Mouse (Mus musculus) CH12.LX (cell line): ENCODE measurements at regions not wholly inside any gene's neighbourhood (a gene's known extent, or its start where the extent isn't known, plus 50 kb on each side); places are given as distances from the start of the nearest gene placed in this dataset.

Experiments used
- DNase-seq: peaks from one replicate; pipeline ENCODE4 v3.0.0-alpha.2; 2013; ENCODE audit errors: extremely low read depth
- H3K27ac ChIP-seq: 2 replicates; pipeline ENCODE4 v1.5.1; 2012; ENCODE audit warnings: low read depth, mild to moderate bottlenecking, control low read depth, moderate library complexity; ENCODE audit not compliant: insufficient read depth
- H3K27me3 ChIP-seq: replicated peaks from 2 replicates; pipeline ENCODE3; 2012; ENCODE audit warnings: inconsistent platforms
- H3K36me3 ChIP-seq, 2 experiments: replicated peaks in 1 of 2; 2 replicates each; pipeline versions ENCODE3 to v1.6.1; 2012; ENCODE audit warnings: inconsistent platforms in 1 of 2, low read length in 1 of 2, mild to moderate bottlenecking in 1 of 2, mixed read lengths in 1 of 2, moderate library complexity in 1 of 2; ENCODE audit not compliant: control insufficient read depth in 1 of 2, insufficient read depth in 1 of 2
- H3K4me1 ChIP-seq, 2 experiments: 2 replicates each; pipeline ENCODE4 v1.6.1; 2012; ENCODE audit warnings: inconsistent platforms in 1 of 2, moderate library complexity in 1 of 2; ENCODE audit not compliant: insufficient read depth in 2 of 2, control insufficient read depth in 1 of 2
- H3K4me2 ChIP-seq: 2 replicates; pipeline ENCODE4 v1.6.1; 2012; ENCODE audit warnings: low read depth, mild to moderate bottlenecking, control low read depth; ENCODE audit not compliant: poor library complexity, insufficient read depth, severe bottlenecking
- H3K4me3 ChIP-seq, 3 experiments: fragments of 150-350 bp in 1 of 3; sonication (generic) in 1 of 3; replicated peaks in 1 of 3; 2 replicates each; pipeline versions ENCODE3 to v1.5.1; 2011 to 2012; ENCODE audit warnings: low read depth in 2 of 3, low read length in 2 of 3, mild to moderate bottlenecking in 2 of 3, moderate library complexity in 2 of 3, control low read depth in 1 of 3, improper control_type of control experiment in 1 of 3, inconsistent platforms in 1 of 3, mixed read lengths in 1 of 3; ENCODE audit not compliant: poor library complexity in 1 of 3
- H3K79me2 ChIP-seq: replicated peaks from 2 replicates; pipeline ENCODE4 v1.6.1; 2012; ENCODE audit warnings: mild to moderate bottlenecking, moderate library complexity; ENCODE audit not compliant: control insufficient read depth, poor library complexity, insufficient read depth, severe bottlenecking; ENCODE audit errors: extremely low read depth
- H3K9ac ChIP-seq: 2 replicates; pipeline ENCODE4 v1.6.1; 2012; ENCODE audit warnings: low read depth, mild to moderate bottlenecking, control low read depth, moderate library complexity; ENCODE audit not compliant: insufficient read depth
- H3K9me3 ChIP-seq: replicated peaks from 2 replicates; pipeline ENCODE3; 2012; ENCODE audit warnings: low read length, inconsistent platforms, mixed read lengths
- BHLHE40 ChIP-seq: IDR thresholded peaks from 2 replicates; pipeline ENCODE4 v1.6.1; 2011; ENCODE audit warnings: mild to moderate bottlenecking, low read depth, low read length, improper control_type of control experiment
- CHD1 ChIP-seq: IDR thresholded peaks from 2 replicates; pipeline ENCODE4 v1.6.1; 2012; ENCODE audit warnings: low read depth, low read length, improper control_type of control experiment, inconsistent platforms
- CHD2 ChIP-seq: IDR thresholded peaks from 2 replicates; pipeline ENCODE4 v1.6.1; 2011; ENCODE audit warnings: low read length, improper control_type of control experiment
- CTCF ChIP-seq, 2 experiments: IDR thresholded peaks in 1 of 2; conservative IDR thresholded peaks in 1 of 2; 2 replicates each; pipeline ENCODE4 v1.5.1; 2011 to 2012; ENCODE audit warnings: low read depth in 2 of 2, low read length in 2 of 2, improper control_type of control experiment in 1 of 2, inconsistent platforms in 1 of 2, mild to moderate bottlenecking in 1 of 2, moderate library complexity in 1 of 2
- E2F4 ChIP-seq: IDR thresholded peaks from 2 replicates; pipeline ENCODE4 v1.6.1; 2011; ENCODE audit warnings: low read depth, low read length, improper control_type of control experiment; ENCODE audit not compliant: insufficient replicate concordance
- ELF1 ChIP-seq: IDR thresholded peaks from 2 replicates; pipeline ENCODE4 v1.6.1; 2014; ENCODE audit warnings: low read depth, mild to moderate bottlenecking, inconsistent platforms, low read length, improper control_type of control experiment
- EP300 ChIP-seq: IDR thresholded peaks from 2 replicates; pipeline ENCODE4 v1.6.1; 2011; ENCODE audit warnings: low read length, improper control_type of control experiment
- ETS1 ChIP-seq: conservative IDR thresholded peaks from 2 replicates; pipeline ENCODE4 v1.6.1; 2012; ENCODE audit warnings: low read depth, mild to moderate bottlenecking, inconsistent platforms, low read length, improper control_type of control experiment, moderate library complexity
- GABPA ChIP-seq: IDR thresholded peaks from 2 replicates; pipeline ENCODE4 v1.6.1; 2012; ENCODE audit warnings: low read depth, low read length, improper control_type of control experiment, inconsistent platforms; ENCODE audit not compliant: insufficient replicate concordance
- HCFC1 ChIP-seq: IDR thresholded peaks from 2 replicates; pipeline ENCODE4 v1.6.1; 2012; ENCODE audit warnings: low read depth, mild to moderate bottlenecking, inconsistent platforms, low read length, improper control_type of control experiment
- IRF4 ChIP-seq: IDR thresholded peaks from 2 replicates; pipeline ENCODE4 v1.6.1; 2014; ENCODE audit warnings: low read depth, mild to moderate bottlenecking, inconsistent platforms, low read length, improper control_type of control experiment
- JUN ChIP-seq: IDR thresholded peaks from 2 replicates; pipeline ENCODE4 v1.6.1; 2011; ENCODE audit warnings: low read depth, mild to moderate bottlenecking, low read length, improper control_type of control experiment, moderate library complexity; ENCODE audit not compliant: insufficient read depth
- JUND ChIP-seq: conservative IDR thresholded peaks from 2 replicates; pipeline ENCODE4 v1.6.1; 2011; ENCODE audit warnings: low read depth, low read length, improper control_type of control experiment
- KAT2A ChIP-seq: IDR thresholded peaks from 2 replicates; pipeline ENCODE4 v1.6.1; 2012; ENCODE audit warnings: low read length, improper control_type of control experiment, inconsistent platforms; ENCODE audit not compliant: insufficient replicate concordance
- MAFK ChIP-seq: IDR thresholded peaks from 2 replicates; pipeline ENCODE4 v1.6.1; 2011; ENCODE audit warnings: low read length, improper control_type of control experiment; ENCODE audit not compliant: insufficient replicate concordance
- MAX ChIP-seq: IDR thresholded peaks from 2 replicates; pipeline ENCODE4 v1.6.1; 2011; ENCODE audit warnings: low read length, improper control_type of control experiment
- MAZ ChIP-seq: IDR thresholded peaks from 2 replicates; pipeline ENCODE4 v1.6.1; 2012; ENCODE audit warnings: low read depth, mild to moderate bottlenecking, inconsistent platforms, low read length, improper control_type of control experiment, moderate library complexity
- MEF2A ChIP-seq: IDR thresholded peaks from 2 replicates; pipeline ENCODE4 v1.6.1; 2014; ENCODE audit warnings: low read depth, mild to moderate bottlenecking, inconsistent platforms, low read length, improper control_type of control experiment, borderline replicate concordance
- MXI1 ChIP-seq: IDR thresholded peaks from 2 replicates; pipeline ENCODE4 v1.6.1; 2011; ENCODE audit warnings: mild to moderate bottlenecking, low read depth, low read length, improper control_type of control experiment
- MYC ChIP-seq: IDR thresholded peaks from 2 replicates; pipeline ENCODE4 v1.6.1; 2011; ENCODE audit warnings: low read depth, mild to moderate bottlenecking, improper control_type of control experiment, low read length
- NELFE ChIP-seq: IDR thresholded peaks from 2 replicates; pipeline ENCODE4 v1.6.1; 2011; ENCODE audit warnings: low read depth, low read length, improper control_type of control experiment
- NRF1 ChIP-seq: IDR thresholded peaks from 2 replicates; pipeline ENCODE4 v1.6.1; 2014; ENCODE audit warnings: low read depth, mild to moderate bottlenecking, inconsistent platforms, low read length, improper control_type of control experiment, moderate library complexity
- PAX5 ChIP-seq: IDR thresholded peaks from 2 replicates; pipeline ENCODE4 v1.6.1; 2012; ENCODE audit warnings: low read length, inconsistent platforms, mixed read lengths
- POLR2A ChIP-seq: IDR thresholded peaks from 2 replicates; pipeline ENCODE4 v1.6.1; 2011; ENCODE audit warnings: low read depth, mild to moderate bottlenecking, improper control_type of control experiment, low read length
- POLR2AphosphoS2 ChIP-seq: IDR thresholded peaks from 2 replicates; pipeline ENCODE4 v1.6.1; 2011; ENCODE audit warnings: low read depth, low read length, improper control_type of control experiment
- RAD21 ChIP-seq: IDR thresholded peaks from 2 replicates; pipeline ENCODE4 v1.6.1; 2011; ENCODE audit warnings: low read depth, mild to moderate bottlenecking, low read length, improper control_type of control experiment, moderate library complexity
- RCOR1 ChIP-seq: conservative IDR thresholded peaks from 2 replicates; pipeline ENCODE4 v1.6.1; 2012; ENCODE audit warnings: low read depth, mild to moderate bottlenecking, inconsistent platforms, low read length, improper control_type of control experiment
- SIN3A ChIP-seq: IDR thresholded peaks from 2 replicates; pipeline ENCODE4 v1.6.1; 2012; ENCODE audit warnings: low read length, improper control_type of control experiment, inconsistent platforms
- SMC3 ChIP-seq: IDR thresholded peaks from 2 replicates; pipeline ENCODE4 v1.6.1; 2011; ENCODE audit warnings: low read depth, low read length, improper control_type of control experiment
- TBP ChIP-seq: conservative IDR thresholded peaks from 2 replicates; pipeline ENCODE4 v1.6.1; 2011; ENCODE audit warnings: low read depth, low read length, improper control_type of control experiment
- TCF12 ChIP-seq: IDR thresholded peaks from 2 replicates; pipeline ENCODE4 v1.6.1; 2014; ENCODE audit warnings: low read depth, mild to moderate bottlenecking, inconsistent platforms, low read length, improper control_type of control experiment
- UBTF ChIP-seq: IDR thresholded peaks from 2 replicates; pipeline ENCODE4 v1.6.1; 2012; ENCODE audit warnings: low read depth, mild to moderate bottlenecking, inconsistent platforms, low read length, improper control_type of control experiment, moderate library complexity
- USF1 ChIP-seq: IDR thresholded peaks from 2 replicates; pipeline ENCODE4 v1.6.1; 2014; ENCODE audit warnings: low read depth, mild to moderate bottlenecking, inconsistent platforms, low read length, improper control_type of control experiment
- USF2 ChIP-seq: conservative IDR thresholded peaks from 2 replicates; pipeline ENCODE4 v1.6.1; 2011; ENCODE audit warnings: low read depth, low read length, improper control_type of control experiment
- ZC3H11A ChIP-seq: IDR thresholded peaks from 2 replicates; pipeline ENCODE4 v1.6.1; 2012; ENCODE audit warnings: low read depth, mild to moderate bottlenecking, inconsistent platforms, low read length, improper control_type of control experiment
- ZKSCAN1 ChIP-seq: IDR thresholded peaks from 2 replicates; pipeline ENCODE4 v1.6.1; 2012; ENCODE audit warnings: low read depth, inconsistent platforms, low read length, improper control_type of control experiment, borderline replicate concordance
- ZMIZ1 ChIP-seq: IDR thresholded peaks from 2 replicates; pipeline ENCODE4 v1.6.1; 2012; ENCODE audit warnings: low read depth, mild to moderate bottlenecking, inconsistent platforms, low read length, improper control_type of control experiment
- ZNF384 ChIP-seq: IDR thresholded peaks from 2 replicates; pipeline ENCODE4 v1.6.1; 2012; ENCODE audit warnings: low read depth, low read length, improper control_type of control experiment, inconsistent platforms
- dilution Hi-C: fragments of 300-500 bp; cut with MboI; formaldehyde crosslinking; loops from 2 replicates; pipeline ENCODE4 v1.14.3; 2020; ENCODE audit warnings: low sequenced_read_pairs; ENCODE audit not compliant: extremely low pct_unique_long_range_greater_than_20kb, extremely low pct_ligation_motif_present
- in situ Hi-C: fragments of 300-500 bp; cut with MboI; formaldehyde crosslinking; loops from 3 replicates; pipeline ENCODE4 v1.14.3; 2019; ENCODE audit warnings: low sequenced_read_pairs, low pct_ligation_motif_present, low pct_unique_long_range_greater_than_20kb, mixed read lengths

DNA sequence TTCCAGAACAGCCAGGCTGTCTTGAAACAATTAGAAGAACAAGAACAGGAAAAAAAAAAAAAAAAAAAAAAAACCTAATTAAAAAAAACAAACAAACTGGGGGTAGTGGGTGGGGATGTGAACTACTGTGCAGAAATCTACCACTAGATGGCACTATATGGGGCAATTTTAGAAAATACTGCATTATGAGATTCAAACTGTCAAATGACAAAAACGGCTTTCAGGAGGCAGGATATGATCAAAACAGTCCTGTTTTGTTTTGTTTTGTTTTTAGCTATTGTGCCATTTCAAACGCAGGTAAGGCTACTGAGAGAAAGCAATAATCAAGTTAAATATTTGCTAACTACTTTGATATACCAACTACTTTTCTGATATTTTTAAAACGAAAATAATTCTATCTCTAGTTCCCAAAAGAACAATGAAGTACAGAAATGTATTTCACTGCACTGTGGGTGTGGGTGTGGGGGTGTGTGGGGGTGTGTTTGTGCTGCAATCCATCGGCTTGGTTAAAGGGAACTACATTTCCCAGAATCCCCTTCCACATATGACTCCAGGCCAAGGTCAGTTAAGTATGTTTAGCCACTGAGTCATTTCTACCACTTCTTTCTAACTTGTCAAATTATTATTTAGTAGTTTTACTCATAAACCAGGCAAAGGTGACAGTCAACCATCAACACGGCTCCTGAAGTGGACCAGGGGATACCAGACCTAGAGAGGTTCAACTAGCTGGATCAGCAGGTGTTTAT, 207.7 kb upstream of the Mkln1 start:
- H3K4me1 ChIP-seq: peaks cover 3 to 49% of the 10 kb centered on the region in 2 experiments; a peak in 3 of 4 replicates
- peak; percentile 53 for DNase-seq
- no peak overlapping the region for H3K27ac ChIP-seq
- in situ Hi-C loops: no loop called here
- H3K4me3 ChIP-seq: no peak overlapping the region
- no peak overlapping the region for H3K4me2 ChIP-seq
- H3K27me3 ChIP-seq: no peaks in the 10 kb centered on the region
- H3K9ac ChIP-seq: no peak overlapping the region
- dilution Hi-C loops: no loop called here
- peaks cover 12% of the 10 kb centered on the region for H3K79me2 ChIP-seq
- H3K9me3 ChIP-seq: no peaks in the 10 kb centered on the region
- TF ChIP-seq IRF4 (0 out of 2 replicates have a peak, but pooled peaks have one; percentile 8), MAX (no peak), PAX5 (no peak), ZMIZ1 (no peak), MAFK (no peak), ELF1 (no peak), RCOR1 (no peak), MYC (peak; percentile 15; the same call in 1 of the 2 replicates), POLR2AphosphoS2 (no peak), CHD2 (no peak), ZKSCAN1 (no peak), MEF2A (no peak), EP300 (peak; percentile 19; the same call in 1 of the 2 replicates), SIN3A (peak; percentile 65), BHLHE40 (no peak), ZC3H11A (peak; percentile 25; the same call in 1 of the 2 replicates), POLR2A (no peak), CHD1 (no peak), GABPA (no peak), SMC3 (peak; percentile 74), E2F4 (no peak), USF2 (no peak), TCF12 (no peak), ETS1 (no peak), NRF1 (no peak), JUN (no peak), USF1 (no peak), CTCF (conservative IDR thresholded peaks at IDR 0.05 in 1 of 2, IDR thresholded peaks at IDR 0.05 in 1 of 2; ENCODE audit: low read depth in 2 of 2, low read length in 2 of 2) (peak; percentile 31 to 77), ZNF384 (peak; percentile 88), NELFE (no peak), MXI1 (no peak), HCFC1 (peak; percentile 80), JUND (no peak; the same call in 1 of the 2 replicates), TBP (no peak), UBTF (no peak), RAD21 (peak; percentile 64), KAT2A (peak; percentile 44; the same call in 1 of the 2 replicates), MAZ (no peak)
- peaks cover 19 to 70% of the 10 kb centered on the region in 2 experiments for H3K36me3 ChIP-seq
